Mouse (Mus musculus) cerebellum, adult 9-11 months (tissue): ENCODE data around the gene Fthl17a.

Experiments
- DNase-seq: peaks from one replicate; pipeline ENCODE4 v3.0.0; 2022

Gene Fthl17a

DNA sequence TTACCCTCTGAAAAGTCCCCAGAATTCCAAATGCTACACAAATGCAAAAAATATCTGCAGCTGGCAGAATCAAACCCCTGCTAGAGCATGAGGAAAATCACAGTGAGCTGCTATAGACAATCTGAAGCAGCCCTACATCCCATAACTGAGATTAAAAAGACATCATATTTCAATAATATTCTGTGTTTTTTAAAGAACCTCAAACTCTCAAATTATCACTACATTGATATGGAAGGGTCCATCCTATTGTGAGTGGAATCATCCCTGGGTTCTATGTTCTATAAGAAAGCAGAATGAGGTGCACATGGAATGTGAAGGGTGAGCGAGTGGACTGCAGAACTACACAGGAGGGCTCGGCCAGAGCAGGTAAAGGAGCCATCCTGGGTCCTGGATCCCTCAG is at the start of gene Fthl17a:
Fthl17a (plus strand) TSS at position 301 of the 400 bp plus-strand sequence.
- no peak for DNase-seq

DNA sequence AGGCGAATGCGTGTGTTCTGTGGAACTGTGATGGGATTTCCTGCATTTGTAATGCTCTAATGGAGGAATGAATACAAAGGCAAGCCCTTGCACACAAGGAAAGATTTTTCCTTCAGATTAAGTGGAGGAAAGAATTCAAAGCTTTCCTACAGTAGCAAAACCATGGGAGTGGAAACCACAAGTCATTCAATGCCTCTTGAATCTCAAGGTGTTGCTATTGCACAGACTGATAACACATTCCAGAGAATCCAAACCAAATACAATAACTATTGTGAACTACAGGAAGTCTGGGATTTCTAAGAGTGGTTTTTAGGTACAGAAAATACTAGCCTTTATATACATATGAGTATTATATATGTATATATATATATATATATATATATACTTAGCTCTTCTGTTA is 42.5 kb upstream of the Fthl17a start:
- DNase-seq: no peak

DNA sequence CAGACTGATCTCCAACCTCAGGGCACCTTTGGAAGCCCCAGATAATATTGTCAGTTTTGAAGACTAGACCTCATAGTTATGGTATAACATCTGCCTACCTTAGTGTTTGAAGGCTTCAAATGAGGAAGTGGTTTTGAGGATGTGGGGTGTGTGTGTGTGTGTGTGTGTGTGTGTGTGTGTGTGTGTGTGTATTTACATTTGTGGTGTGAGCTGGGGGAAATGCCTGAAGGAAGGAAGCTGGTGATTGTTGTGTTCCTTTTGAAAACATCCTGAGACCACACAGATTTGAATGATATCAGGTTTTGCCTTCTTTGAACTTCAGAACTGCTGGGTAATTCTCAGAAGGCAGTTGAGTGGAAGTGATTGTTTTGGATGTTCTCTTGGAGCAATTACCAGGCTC is 22.6 kb upstream of the Fthl17a start:
- no peak for DNase-seq

DNA sequence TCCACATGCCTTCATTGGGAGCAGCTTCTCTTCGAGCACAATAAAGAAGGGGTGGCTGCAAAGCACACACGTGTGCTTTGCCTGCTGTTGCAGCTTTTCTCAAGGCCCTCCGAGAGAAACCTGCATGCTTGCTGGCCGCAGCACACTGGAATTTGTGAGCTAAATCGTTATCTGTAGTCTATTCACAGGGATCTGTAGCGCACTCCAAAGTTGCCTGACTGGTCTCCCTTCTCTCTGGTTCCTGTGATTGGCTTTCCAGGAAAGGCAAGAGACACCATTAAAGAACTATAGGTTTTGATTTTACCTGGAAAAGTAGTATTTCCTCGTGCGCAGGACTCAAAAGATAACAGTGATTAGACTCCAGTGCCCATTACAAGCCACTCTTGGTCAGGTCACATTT is 22.3 kb downstream of the Fthl17a start:
- no peak for DNase-seq

DNA sequence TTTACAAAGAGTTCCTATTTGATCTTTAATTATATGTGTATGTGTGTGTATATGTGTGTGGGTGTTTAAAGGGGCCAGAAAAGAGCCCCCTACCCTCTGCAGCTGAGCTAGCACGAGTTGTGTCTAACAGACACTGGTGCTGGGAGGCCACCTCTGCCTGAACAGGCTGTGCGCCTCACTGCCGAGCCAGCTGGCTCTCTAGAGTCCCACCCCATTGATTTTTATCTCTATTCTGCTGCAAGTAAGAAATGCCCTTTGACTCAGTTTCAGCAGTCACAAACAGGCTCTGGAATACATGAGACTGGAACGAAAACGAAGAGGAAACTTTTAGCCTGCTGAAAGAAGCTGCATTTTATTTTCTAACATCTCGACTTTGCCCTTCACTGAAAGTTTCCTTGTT is 22.8 kb downstream of the Fthl17a start:
- no peak for DNase-seq

DNA sequence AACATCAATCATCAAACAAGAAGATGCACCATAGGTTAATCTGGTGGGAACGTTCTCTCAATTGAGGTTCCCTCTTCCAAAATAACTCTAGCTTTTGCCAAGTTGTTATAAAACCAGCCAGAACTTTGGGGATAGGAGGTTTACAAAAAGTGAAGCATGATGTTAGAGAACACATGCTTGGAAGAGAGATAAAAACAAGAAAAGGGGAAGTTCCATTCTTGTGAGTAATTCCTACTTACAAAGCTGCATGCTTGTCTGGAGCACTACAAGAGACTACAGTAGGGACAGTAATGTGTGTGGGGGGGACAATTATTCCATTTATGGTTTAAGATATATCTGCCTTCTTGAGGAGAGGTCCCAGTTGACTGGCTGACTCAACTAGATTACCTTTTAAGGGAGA is 40.4 kb downstream of the Fthl17a start:
- DNase-seq: no peak

DNA sequence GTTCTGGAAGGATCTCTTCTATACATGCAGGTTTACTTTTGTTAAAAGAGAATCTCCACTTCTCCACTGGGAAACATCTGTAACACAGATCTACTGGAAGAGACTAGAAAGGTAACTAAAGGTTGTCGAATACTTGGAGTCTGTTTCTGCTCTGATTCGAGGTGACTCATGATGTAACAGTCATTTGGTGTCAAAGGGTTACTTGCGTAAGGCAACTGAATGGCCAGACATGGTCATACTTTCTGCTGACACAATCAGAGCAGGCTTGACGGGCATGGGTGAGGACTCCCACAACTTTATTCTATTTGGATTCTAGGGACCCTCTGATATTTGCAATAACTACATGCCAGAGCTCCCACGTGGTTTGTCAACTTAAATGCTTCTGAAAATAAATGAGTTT is 43.3 kb downstream of the Fthl17a start:
- DNase-seq: no peak

DNA sequence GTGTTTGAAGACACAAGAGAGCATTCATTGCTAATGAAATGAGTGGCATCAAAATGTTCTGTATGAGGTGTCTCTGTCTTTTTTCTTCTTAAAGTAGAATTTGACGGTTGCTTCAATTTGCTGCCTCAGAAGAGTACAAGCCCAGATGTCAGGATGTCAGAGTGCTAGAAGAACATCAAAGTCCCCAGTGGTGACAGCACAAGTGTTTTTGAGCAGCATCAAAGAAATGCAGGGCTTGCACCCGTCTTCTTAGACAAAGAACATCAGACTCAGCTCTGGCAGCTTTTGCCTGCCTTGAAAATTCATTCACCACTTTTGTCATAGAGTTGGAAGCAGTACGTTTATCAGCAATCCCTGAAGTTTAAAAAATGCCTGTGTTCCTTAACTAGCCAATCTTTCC is 44.5 kb downstream of the Fthl17a start:
- no peak for DNase-seq

DNA sequence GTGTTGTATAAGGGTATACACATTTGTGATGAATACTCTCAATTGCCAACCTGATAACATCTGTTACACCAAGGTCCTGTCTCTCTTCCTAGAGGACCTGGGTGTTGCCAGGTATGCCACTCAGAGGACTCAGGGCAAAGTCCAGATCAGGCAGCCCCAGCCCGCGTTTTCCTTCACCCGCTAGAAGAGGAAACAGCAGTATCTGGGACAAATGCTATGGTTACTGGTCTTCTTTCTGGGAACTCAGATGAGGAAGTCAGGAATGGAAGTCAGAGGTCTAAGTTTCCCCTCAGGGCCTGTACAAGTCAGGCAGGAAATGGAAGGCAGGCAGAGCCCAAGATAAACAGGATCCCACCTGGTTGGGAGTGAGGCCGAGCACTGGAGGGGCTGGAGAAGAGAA is 55.2 kb downstream of the Fthl17a start:
- no peak for DNase-seq

DNA sequence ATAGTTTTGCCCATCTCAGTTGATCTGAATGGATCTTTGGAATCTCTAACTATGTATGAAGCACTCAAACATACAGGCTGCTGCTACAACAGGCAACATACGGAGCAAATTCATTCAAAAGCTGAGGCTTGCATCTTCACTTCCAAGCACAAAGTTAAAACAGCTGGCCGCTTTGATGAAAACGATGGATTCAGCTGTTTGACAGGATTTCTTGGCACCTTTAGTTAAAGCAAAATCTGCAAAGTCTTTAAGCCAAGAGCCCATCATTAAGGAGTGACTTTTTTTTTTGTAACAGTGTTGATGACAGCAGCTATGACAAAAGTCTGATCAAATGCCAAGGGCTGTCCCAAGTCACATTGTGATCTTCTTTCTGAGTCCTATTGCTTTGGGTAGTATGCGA is 69.1 kb downstream of the Fthl17a start:
- no peak for DNase-seq

DNA sequence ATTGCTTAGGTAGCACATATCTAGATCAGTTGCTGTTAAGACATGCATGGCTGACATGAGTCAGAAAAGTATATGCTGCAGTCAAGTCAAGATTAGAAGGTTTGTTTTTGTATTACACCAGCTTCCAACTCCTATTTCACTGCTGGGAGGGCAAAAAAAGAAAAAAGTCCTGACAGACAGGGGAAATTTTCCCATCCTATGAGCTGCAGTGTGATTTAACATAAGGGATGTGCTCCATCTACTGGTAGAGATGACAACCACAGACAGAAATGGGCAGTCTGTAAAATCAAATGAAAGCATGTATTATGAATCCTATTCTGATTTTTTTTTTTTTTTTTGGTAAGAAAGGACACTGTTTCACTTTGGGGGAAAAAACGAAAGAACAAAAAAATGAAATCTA is 69.7 kb downstream of the Fthl17a start:
- DNase-seq: no peak
